Mouse (Mus musculus): ENCODE measurements at regions not wholly inside any gene's neighbourhood (a gene's known extent, or its start where the extent isn't known, plus 50 kb on each side); places are given as distances from the start of the nearest gene placed in this dataset.
A peak's percentile ranks its signal among the peaks of the same experiment; 100 is the strongest.

- Histone ChIP-seq H3K4me1 (ENCODE audit: control insufficient read depth, insufficient read depth, low read length) (peaks cover 25% of the 10 kb centered on the region), H3K4me3 (ENCODE audit: insufficient read depth, low read length) (no peak overlapping the region), H3K27ac (ENCODE audit: insufficient read depth, low read depth, low read length) (no peak overlapping the region)
- TF ChIP-seq CTCF (IDR thresholded peaks at IDR 0.05; ENCODE audit: low read depth, low read length): no peak
Observed at GRCm38 (mm10) chr2:128330833-128331232, 205.0 kb downstream of the Bcl2l11 start.

- H3K4me3 ChIP-seq (ENCODE audit: insufficient read depth, low read length): no peak overlapping the region
- H3K27ac ChIP-seq (ENCODE audit: insufficient read depth, low read depth, low read length): no peak overlapping the region
- peaks cover 29% of the 10 kb centered on the region for H3K4me1 ChIP-seq (ENCODE audit: control insufficient read depth, insufficient read depth, low read length)
- no peak for TF ChIP-seq POLR2A (IDR thresholded peaks at IDR 0.05; ENCODE audit: borderline replicate concordance, low read depth, low read length)
- TF ChIP-seq CTCF (IDR thresholded peaks at IDR 0.05; ENCODE audit: low read depth, low read length): no peak
Observed at GRCm38 (mm10) chr2:128331275-128331674, 205.4 kb downstream of the Bcl2l11 start.

- no peak for TF ChIP-seq CTCF (IDR thresholded peaks at IDR 0.05; ENCODE audit: low read depth, low read length)
- TF ChIP-seq POLR2A (IDR thresholded peaks at IDR 0.05; ENCODE audit: borderline replicate concordance, low read depth, low read length): no peak
- H3K27ac ChIP-seq (ENCODE audit: insufficient read depth, low read depth, low read length): no peak overlapping the region
- H3K4me3 ChIP-seq (ENCODE audit: insufficient read depth, low read length): no peak overlapping the region
- peaks cover 33% of the 10 kb centered on the region for H3K4me1 ChIP-seq (ENCODE audit: control insufficient read depth, insufficient read depth, low read length)
Observed at GRCm38 (mm10) chr2:128331681-128332080, 205.8 kb downstream of the Bcl2l11 start.

- Histone ChIP-seq H3K4me1 (ENCODE audit: control insufficient read depth, insufficient read depth, low read length) (peaks cover 49% of the 10 kb centered on the region), H3K27ac (ENCODE audit: insufficient read depth, low read depth, low read length) (peak overlapping the region; percentile 52), H3K4me3 (ENCODE audit: insufficient read depth, low read length) (no peak overlapping the region)
- TF ChIP-seq CTCF (IDR thresholded peaks at IDR 0.05; ENCODE audit: low read depth, low read length): no peak
- TF ChIP-seq POLR2A (IDR thresholded peaks at IDR 0.05; ENCODE audit: borderline replicate concordance, low read depth, low read length): no peak
Observed at GRCm38 (mm10) chr2:128333401-128334142, 207.7 kb downstream of the Bcl2l11 start.

GRCm38 (mm10) chr2:128334143-128334470, 208.3 kb downstream of the Bcl2l11 start:
- no peak overlapping the region for H3K4me3 ChIP-seq (ENCODE audit: insufficient read depth, low read length)
- peaks cover 53% of the 10 kb centered on the region for H3K4me1 ChIP-seq (ENCODE audit: control insufficient read depth, insufficient read depth, low read length)
- TF ChIP-seq POLR2A (IDR thresholded peaks at IDR 0.05; ENCODE audit: borderline replicate concordance, low read depth, low read length) (no peak), CTCF (IDR thresholded peaks at IDR 0.05; ENCODE audit: low read depth, low read length) (no peak)
- peak overlapping the region; percentile 52 for H3K27ac ChIP-seq (ENCODE audit: insufficient read depth, low read depth, low read length)

GRCm38 (mm10) chr2:128334757-128335500, 209.1 kb downstream of the Bcl2l11 start:
- H3K4me1 ChIP-seq (ENCODE audit: control insufficient read depth, insufficient read depth, low read length): peaks cover 56% of the 10 kb centered on the region
- 0 out of 2 replicates have a peak overlapping the region, but pooled peaks have one; percentile 52 for H3K27ac ChIP-seq (ENCODE audit: insufficient read depth, low read depth, low read length)
- TF ChIP-seq POLR2A (IDR thresholded peaks at IDR 0.05; ENCODE audit: borderline replicate concordance, low read depth, low read length) (no peak), CTCF (IDR thresholded peaks at IDR 0.05; ENCODE audit: low read depth, low read length) (no peak)
- H3K4me3 ChIP-seq (ENCODE audit: insufficient read depth, low read length): no peak overlapping the region

GRCm38 (mm10) chr2:128337192-128337591, 211.4 kb downstream of the Bcl2l11 start:
- peaks cover 78% of the 10 kb centered on the region for H3K4me1 ChIP-seq (ENCODE audit: control insufficient read depth, insufficient read depth, low read length)
- no peak for TF ChIP-seq CTCF (IDR thresholded peaks at IDR 0.05; ENCODE audit: low read depth, low read length)
- TF ChIP-seq POLR2A (IDR thresholded peaks at IDR 0.05; ENCODE audit: borderline replicate concordance, low read depth, low read length): no peak
- no peak overlapping the region for H3K4me3 ChIP-seq (ENCODE audit: insufficient read depth, low read length)
- peak overlapping the region; percentile 99 for H3K27ac ChIP-seq (ENCODE audit: insufficient read depth, low read depth, low read length)

- Histone ChIP-seq H3K4me3 (ENCODE audit: insufficient read depth, low read length) (no peak overlapping the region), H3K4me1 (ENCODE audit: control insufficient read depth, insufficient read depth, low read length) (peaks cover 83% of the 10 kb centered on the region), H3K27ac (ENCODE audit: insufficient read depth, low read depth, low read length) (peak overlapping the region; percentile 99)
- TF ChIP-seq POLR2A (IDR thresholded peaks at IDR 0.05; ENCODE audit: borderline replicate concordance, low read depth, low read length): no peak
- no peak for TF ChIP-seq CTCF (IDR thresholded peaks at IDR 0.05; ENCODE audit: low read depth, low read length)
Observed at GRCm38 (mm10) chr2:128337791-128338190, 212.0 kb downstream of the Bcl2l11 start.

- H3K4me1 ChIP-seq (ENCODE audit: control insufficient read depth, insufficient read depth, low read length): peaks cover 79% of the 10 kb centered on the region
- H3K4me3 ChIP-seq (ENCODE audit: insufficient read depth, low read length): peak overlapping the region; percentile 43; the same call in 1 of the 2 replicates
- peak overlapping the region; percentile 99 for H3K27ac ChIP-seq (ENCODE audit: insufficient read depth, low read depth, low read length)
- TF ChIP-seq POLR2A (IDR thresholded peaks at IDR 0.05; ENCODE audit: borderline replicate concordance, low read depth, low read length) (no peak), CTCF (IDR thresholded peaks at IDR 0.05; ENCODE audit: low read depth, low read length) (no peak)
Observed at GRCm38 (mm10) chr2:128338474-128338873, 212.6 kb downstream of the Bcl2l11 start.

GRCm38 (mm10) chr2:128339061-128339642, 213.3 kb downstream of the Bcl2l11 start:
- peaks cover 73% of the 10 kb centered on the region for H3K4me1 ChIP-seq (ENCODE audit: control insufficient read depth, insufficient read depth, low read length)
- TF ChIP-seq CTCF (IDR thresholded peaks at IDR 0.05; ENCODE audit: low read depth, low read length): no peak
- no peak for TF ChIP-seq POLR2A (IDR thresholded peaks at IDR 0.05; ENCODE audit: borderline replicate concordance, low read depth, low read length)
- H3K27ac ChIP-seq (ENCODE audit: insufficient read depth, low read depth, low read length): peak overlapping the region; percentile 99
- H3K4me3 ChIP-seq (ENCODE audit: insufficient read depth, low read length): peak overlapping the region; percentile 43

Measured in bone marrow macrophage, adult 2 months (primary cell).